Mouse (Mus musculus): ENCODE results near the gene 4930595D18Rik. TPM values are rescaled to one million over a fixed set of nuclear protein-coding genes. Genes with fewer than 3 reads are reported as not detected.

Gene 4930595D18Rik
- 0.66 TPM for polyA plus RNA-seq (2017; shearing (Covaris generic))

DNA sequence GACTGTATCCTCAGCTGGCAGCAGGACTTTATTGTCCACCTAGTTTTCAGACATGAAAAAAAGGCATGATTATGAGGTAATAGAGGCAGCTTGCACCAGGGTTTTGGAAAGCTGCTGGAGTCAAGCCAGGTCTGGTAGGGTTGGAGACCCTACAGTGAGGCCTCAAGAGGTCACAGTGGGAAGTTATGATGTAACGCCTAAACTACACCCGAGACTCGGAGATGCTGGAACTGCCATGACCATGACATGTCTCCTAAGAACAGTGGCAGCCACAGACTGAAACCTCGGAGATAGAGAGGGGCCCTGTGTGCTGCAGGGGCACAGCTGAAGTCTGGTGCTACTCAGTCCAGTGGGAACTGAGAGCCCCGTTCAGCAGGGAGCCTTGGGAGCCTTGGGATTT is at the start of gene 4930595D18Rik:
Gene 4930595D18Rik, minus strand, starts transcription at position 16 of the 400 bp plus-strand sequence.

DNA sequence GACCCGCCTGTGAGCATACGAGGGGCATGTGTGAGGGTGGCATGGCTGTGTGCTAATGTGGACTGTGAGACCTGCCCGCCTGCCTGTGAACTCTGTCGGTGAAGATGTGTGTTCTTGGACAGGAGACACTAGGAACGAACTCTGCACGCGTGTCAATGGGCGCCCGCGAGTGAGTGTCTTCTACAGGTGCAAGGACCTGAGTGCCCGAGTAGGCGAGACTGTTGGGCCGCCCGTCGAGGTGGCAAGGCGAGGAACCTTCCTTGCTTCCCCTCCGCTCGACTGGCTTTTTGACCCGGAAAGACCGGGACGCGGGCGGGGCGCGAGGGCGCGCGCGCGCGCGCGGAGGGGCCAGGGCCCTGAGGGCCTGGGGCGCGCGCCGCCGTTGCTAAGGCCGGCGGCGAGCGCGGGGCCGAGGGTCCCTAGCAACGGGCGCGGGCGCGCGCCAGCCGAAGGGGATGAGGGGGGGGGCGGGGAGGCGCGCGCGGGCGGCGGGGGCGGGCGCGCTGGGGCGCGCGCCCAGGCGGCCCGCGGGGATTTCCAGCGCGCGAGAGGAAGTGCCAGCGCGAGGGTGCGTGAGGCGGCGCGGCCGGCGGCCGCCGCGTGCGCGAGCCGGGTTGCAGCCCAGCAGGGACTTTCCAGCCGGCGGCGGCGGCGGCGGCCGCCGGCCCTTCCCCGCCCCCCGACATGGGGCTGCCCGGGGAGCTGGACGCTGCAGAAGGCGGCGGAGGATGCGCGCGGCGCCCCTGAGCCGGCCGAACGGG is 18.3 kb downstream of the 4930595D18Rik start, which contains the start of gene Traf3:
Gene Traf3, plus strand, starts transcription at position 540 of the 761 bp plus-strand sequence.

Other genes starting within 250 kb of the 4930595D18Rik start
- 7.9 TPM for gene Ankrd9, start 205.5 kb downstream of the 4930595D18Rik start, polyA plus RNA-seq (2017; shearing (Covaris generic))
- 49.4 TPM for gene Rcor1, start 145.1 kb downstream of the 4930595D18Rik start, polyA plus RNA-seq (2017; shearing (Covaris generic))
- 40.0 TPM for gene Traf3, start 18.1 kb downstream of the 4930595D18Rik start, polyA plus RNA-seq (2017; shearing (Covaris generic))
- gene Amn, start 86.6 kb upstream of the 4930595D18Rik start, polyA plus RNA-seq (2017; shearing (Covaris generic)), result 0.35 TPM
- 0.24 TPM for gene Cdc42bpb, start 193.2 kb upstream of the 4930595D18Rik start, polyA plus RNA-seq (2017; shearing (Covaris generic))
- 0.28 TPM for gene Lbhd2, start 222.3 kb upstream of the 4930595D18Rik start, polyA plus RNA-seq (2017; shearing (Covaris generic))
- not detected for gene Exoc3l4, start 232.5 kb upstream of the 4930595D18Rik start, polyA plus RNA-seq (2017; shearing (Covaris generic))

Measured in CD4-positive, CD25-positive, alpha-beta regulatory T cell (primary cell).